Mouse (Mus musculus): Measurements from ENCODE around the gene S1pr4.

- TF ChIP-seq POLR2A (IDR thresholded peaks at IDR 0.05; ENCODE audit: control insufficient read depth, low read depth, low read length) (no peak), CTCF (IDR thresholded peaks at IDR 0.05; ENCODE audit: control insufficient read depth, insufficient read depth, insufficient replicate concordance, low read depth, low read length) (no peak)
These were observed 47.5 kb downstream of the S1pr4 start for GRCm38 (mm10) chr10:81452237-81452946.
